Mouse (Mus musculus) olfactory bulb, adult 2 months (tissue): ENCODE results near the gene Map3k11. TPM values are rescaled to one million over a fixed set of nuclear protein-coding genes. Genes with fewer than 3 reads are reported as not detected.

Source experiments
- H3K27ac ChIP-seq: fragments of 200-500 bp; 2 replicates; pipeline ENCODE4 v1.5.1; 2012; ENCODE audit warnings: low read depth, low read length; ENCODE audit not compliant: insufficient read depth
- H3K4me1 ChIP-seq: fragments of 200-500 bp; 2 replicates; pipeline ENCODE4 v1.6.1; 2012; ENCODE audit warnings: low read length; ENCODE audit not compliant: control insufficient read depth, insufficient read depth
- H3K4me3 ChIP-seq: fragments of 200-500 bp; 2 replicates; pipeline ENCODE4 v1.5.1; 2012; ENCODE audit warnings: mild to moderate bottlenecking, low read depth, low read length, moderate library complexity; ENCODE audit not compliant: insufficient read depth
- CTCF ChIP-seq: fragments of 200-500 bp; IDR thresholded peaks from 2 replicates; pipeline ENCODE4 v1.5.1; 2012; ENCODE audit warnings: low read depth, mild to moderate bottlenecking, low read length, moderate library complexity; ENCODE audit not compliant: insufficient read depth
- POLR2A ChIP-seq: fragments of 200-500 bp; IDR thresholded peaks from 2 replicates; pipeline ENCODE4 v1.6.1; 2012; ENCODE audit warnings: mild to moderate bottlenecking, low read depth, low read length, moderate library complexity; ENCODE audit not compliant: insufficient read depth
- WGBS: fragments of 180-500 bp; shearing (Covaris S2); methylation state at CpG from one replicate; pipeline ENCODE4 v1.1.7; 2018; 5-methylcytosine and 5-hydroxymethylcytosine counted together
- polyA plus RNA-seq: library from polyadenylated mRNA; stranded (reverse); fragments of >200 nt; gene quantifications from 2 replicates; pipeline ENCODE4 v1.2.4, GENCODE M21; 2012; ENCODE audit warnings: low replicate concordance; ENCODE audit not compliant: missing spikeins, insufficient read depth, insufficient read length

The Map3k11 gene
- polyA plus RNA-seq, 1 experiment: not detected

GRCm38 (mm10) chr19:5734325-5734724 lies 45.8 kb downstream of the Map3k11 start:
- TF ChIP-seq POLR2A: no peak
- H3K27ac ChIP-seq: no peak overlapping the region
- H3K4me3 ChIP-seq: no peak overlapping the region
- H3K4me1 ChIP-seq: peaks cover 10% of the 10 kb centered on the region
- WGBS: 77% methylated on average over 9 of the region's 9 CpGs

- H3K4me3 ChIP-seq: no peak overlapping the region
- WGBS: 72% methylated on average over 2 of the region's 2 CpGs
Measured at GRCm38 (mm10) chr19:5739446-5739845, 50.9 kb downstream of the Map3k11 start.

GRCm38 (mm10) chr19:5740320-5741317 lies 52.1 kb downstream of the Map3k11 start, which contains the start of gene Ltbp3:
Gene Ltbp3, plus strand, starts transcription at chr19:5740904.
- 45% methylated on average over 14 of the region's 14 CpGs for WGBS
- H3K4me1 ChIP-seq: peaks cover 32% of the 10 kb centered on the region
- H3K4me3 ChIP-seq: peak within 1 kb of the TSS; percentile 79
- TF ChIP-seq POLR2A (no peak), CTCF (no peak)
- peak within 1 kb of the TSS; percentile 55 for H3K27ac ChIP-seq

More at GRCm38 (mm10) chr19:5739446-5739845, 50.9 kb downstream of the Map3k11 start:
- peaks cover 24% of the 10 kb centered on the region for H3K4me1 ChIP-seq
- no peak overlapping the region for H3K27ac ChIP-seq
- no peak for TF ChIP-seq POLR2A
- no peak for TF ChIP-seq CTCF

GRCm38 (mm10) chr19:5741641-5742240 lies 53.2 kb downstream of the Map3k11 start:
- Histone ChIP-seq H3K4me3 (peak overlapping the region; percentile 79), H3K4me1 (peaks cover 43% of the 10 kb centered on the region), H3K27ac (peak overlapping the region; percentile 55)
- TF ChIP-seq POLR2A: 0 out of 2 replicates have a peak, but pooled peaks have one; percentile 29
- TF ChIP-seq CTCF: no peak
- WGBS: 1% methylated on average over 55 of the region's 55 CpGs

GRCm38 (mm10) chr19:5742241-5742641 lies 53.7 kb downstream of the Map3k11 start:
- Histone ChIP-seq H3K4me1 (peaks cover 45% of the 10 kb centered on the region), H3K27ac (peak overlapping the region; percentile 55), H3K4me3 (peak overlapping the region; percentile 79)
- TF ChIP-seq CTCF: no peak
- TF ChIP-seq POLR2A: no peak
- 3% methylated on average over 32 of the region's 32 CpGs for WGBS

GRCm38 (mm10) chr19:5743576-5743975 lies 55.0 kb downstream of the Map3k11 start:
- TF ChIP-seq CTCF (no peak), POLR2A (no peak)
- 28% methylated on average over 5 of the region's 5 CpGs for WGBS

GRCm38 (mm10) chr19:5745756-5746710 lies 57.5 kb downstream of the Map3k11 start:
- WGBS: 19% methylated on average over 36 of the region's 36 CpGs
- no peak for TF ChIP-seq CTCF
- TF ChIP-seq POLR2A: no peak
- Histone ChIP-seq H3K4me3 (peak overlapping the region; percentile 16; the same call in 1 of the 2 replicates), H3K4me1 (peaks cover 63% of the 10 kb centered on the region), H3K27ac (no peak overlapping the region)

More at GRCm38 (mm10) chr19:5743576-5743975, 55.0 kb downstream of the Map3k11 start:
- no peak overlapping the region for H3K27ac ChIP-seq
- no peak overlapping the region for H3K4me3 ChIP-seq
- H3K4me1 ChIP-seq: peaks cover 46% of the 10 kb centered on the region

- TF ChIP-seq POLR2A (no peak), CTCF (no peak)
- H3K4me1 ChIP-seq: peaks cover 66% of the 10 kb centered on the region
- H3K27ac ChIP-seq: no peak overlapping the region
- no peak overlapping the region for H3K4me3 ChIP-seq
- 54% methylated on average over 12 of the region's 12 CpGs for WGBS
Measured at GRCm38 (mm10) chr19:5746907-5747363, 58.4 kb downstream of the Map3k11 start.
